Mouse (Mus musculus): ENCODE results near the gene Man1c1. TPM values are rescaled to one million over a fixed set of nuclear protein-coding genes. Genes with fewer than 3 reads are reported as not detected.

Man1c1 gene
- 3.1 and 3.7 TPM in 2 replicates for polyA plus RNA-seq (2021; fragmentation: Nextera tagmentation)
- long read RNA-seq, experiment 1, full-length matches to known transcripts: 1 of 9 reads
- long read RNA-seq, experiment 1, partial matches to known transcripts: 3 of 9 reads
- long read RNA-seq, experiment 1, other reads (novel, unspliced or antisense): 5 of 9 reads
- long read RNA-seq, experiment 2, full-length matches to known transcripts: 11 of 26 reads
- long read RNA-seq, experiment 2, partial matches to known transcripts: 12 of 26 reads
- long read RNA-seq, experiment 2, other reads (novel, unspliced or antisense): 3 of 26 reads

GRCm38 (mm10) chr4:134703835-134704546 lies at the start of gene Man1c1:
Gene Man1c1, minus strand, starts transcription at chr4:134704290.

GRCm38 (mm10) chr4:134551494-134552316 lies 152.4 kb downstream of the Man1c1 start, which contains the start of gene Selenon:
Gene Selenon, minus strand, starts transcription at chr4:134552166.

GRCm38 (mm10) chr4:134534932-134535786 lies 168.9 kb downstream of the Man1c1 start, which contains the start of gene Mtfr1l:
Gene Mtfr1l, minus strand, starts transcription at chr4:134535387.

Small RNAs within 50 kb of the gene (microRNA-seq; reads per million reads assigned to microRNA genes)
- not detected for gene Mir6403

Other genes with a start within 250 kb of the Man1c1 start
- gene Stmn1, start 236.0 kb downstream of the Man1c1 start, polyA plus RNA-seq (2021; fragmentation: Nextera tagmentation): 302 and 340 TPM in 2 replicates
- gene Paqr7, start 207.6 kb downstream of the Man1c1 start, polyA plus RNA-seq (2021; fragmentation: Nextera tagmentation): 26.5 and 34.1 TPM in 2 replicates
- not detected in 2 replicates for gene Aunip, start 193.3 kb downstream of the Man1c1 start, polyA plus RNA-seq (2021; fragmentation: Nextera tagmentation)
- 101 and 103 TPM in 2 replicates for gene Mtfr1l, start 168.9 kb downstream of the Man1c1 start, polyA plus RNA-seq (2021; fragmentation: Nextera tagmentation)
- 1.8 and 2.1 TPM in 2 replicates for gene Selenon, start 152.1 kb downstream of the Man1c1 start, polyA plus RNA-seq (2021; fragmentation: Nextera tagmentation)
- 1.4 and 2.2 TPM in 2 replicates for gene Ldlrap1, start 63.7 kb upstream of the Man1c1 start, polyA plus RNA-seq (2021; fragmentation: Nextera tagmentation)
- 6.6 and 7.3 TPM in 2 replicates for gene Maco1, start 149.1 kb upstream of the Man1c1 start, polyA plus RNA-seq (2021; fragmentation: Nextera tagmentation)
- gene Rhd, start 160.2 kb upstream of the Man1c1 start, polyA plus RNA-seq (2021; fragmentation: Nextera tagmentation): 0.15 TPM in 1 of 2 replicates, not detected in the other
- gene Tmem50a, start 210.7 kb upstream of the Man1c1 start, polyA plus RNA-seq (2021; fragmentation: Nextera tagmentation): 264 and 278 TPM in 2 replicates
- 27.5 and 44.9 TPM in 2 replicates for gene Rsrp1, start 219.3 kb upstream of the Man1c1 start, polyA plus RNA-seq (2021; fragmentation: Nextera tagmentation)
- gene Syf2, start 226.6 kb upstream of the Man1c1 start, polyA plus RNA-seq (2021; fragmentation: Nextera tagmentation): 73.4 and 73.9 TPM in 2 replicates

Measured in layer of hippocampus, adult 6 months (tissue).